Mouse (Mus musculus): ENCODE results near the gene Cpa1. TPM values are rescaled to one million over a fixed set of nuclear protein-coding genes. Genes with fewer than 3 reads are reported as not detected.

The Cpa1 gene
- polyA plus RNA-seq, 1 experiment from 2014 or later = 0.48 TPM

DNA sequence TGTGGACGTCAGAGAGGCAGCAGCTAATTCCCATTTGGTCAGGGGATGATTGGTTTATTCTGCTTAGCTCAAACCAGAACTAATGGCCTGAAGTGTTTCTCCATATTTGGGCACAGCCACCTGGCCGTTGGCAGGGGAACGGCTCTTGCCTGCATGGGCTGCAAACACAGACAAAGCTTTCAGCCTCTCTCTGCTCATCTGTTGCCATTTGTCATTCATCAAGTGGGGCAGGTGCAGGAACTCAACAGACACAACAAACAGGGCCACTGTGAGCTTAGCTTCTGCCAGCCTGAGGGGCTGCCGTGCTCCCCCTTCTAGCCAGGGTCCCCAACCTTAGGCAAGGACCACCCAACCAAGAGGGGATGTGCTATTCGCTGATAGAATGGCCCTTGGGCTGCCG lies 10.9 kb upstream of the Cpa1 start:
- peak; percentile 41; the same call in 1 of the 2 replicates for ATAC-seq (replicated peaks)
- Histone ChIP-seq H3K4me2 (replicated peaks) (no peak overlapping the region), H3K27me3 (no peaks in the 10 kb centered on the region), H3K4me3 (no peak overlapping the region), H3K36me3 (no peaks in the 10 kb centered on the region), H3K27ac (replicated peaks) (no peak overlapping the region; the same call in 1 of the 2 replicates), H3K9ac (replicated peaks) (no peak overlapping the region), H3K9me3 (no peaks in the 10 kb centered on the region), H3K4me1 (peaks cover 6% of the 10 kb centered on the region; the same call in 1 of the 2 replicates)
- WGBS = 38% methylated on average over 6 of the region's 6 CpGs

DNA sequence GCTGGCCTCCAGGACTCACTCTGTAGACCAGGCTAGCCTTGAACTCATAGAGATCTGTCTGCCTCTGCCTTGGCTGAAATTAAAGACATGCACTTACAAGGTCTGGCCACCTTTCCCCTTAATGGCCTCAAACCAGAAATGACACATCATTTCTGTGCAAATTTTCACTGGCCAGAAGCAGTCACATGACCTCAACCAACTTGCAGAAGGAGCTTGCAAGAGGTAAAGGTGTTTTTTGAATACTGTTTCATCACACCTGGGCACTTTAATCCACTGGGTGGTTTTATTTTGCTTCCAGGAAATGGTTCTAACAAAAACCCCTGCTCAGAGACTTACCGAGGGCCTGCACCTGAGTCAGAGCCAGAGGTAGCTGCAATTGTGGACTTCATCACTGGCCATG lies 9.0 kb upstream of the Cpa1 start:
- 98% methylated on average over 1 of the region's 1 CpGs for WGBS
- no peaks in the 10 kb centered on the region for H3K36me3 ChIP-seq
- H3K4me1 ChIP-seq = peaks cover 6% of the 10 kb centered on the region; the same call in 1 of the 2 replicates
- H3K9me3 ChIP-seq = no peaks in the 10 kb centered on the region
- no peaks in the 10 kb centered on the region for H3K27me3 ChIP-seq
- H3K27ac ChIP-seq (replicated peaks) = no peak overlapping the region
- no peak overlapping the region for H3K4me2 ChIP-seq (replicated peaks)
- no peak overlapping the region for H3K4me3 ChIP-seq
- H3K9ac ChIP-seq (replicated peaks) = no peak overlapping the region
- ATAC-seq (replicated peaks) = no peak

DNA sequence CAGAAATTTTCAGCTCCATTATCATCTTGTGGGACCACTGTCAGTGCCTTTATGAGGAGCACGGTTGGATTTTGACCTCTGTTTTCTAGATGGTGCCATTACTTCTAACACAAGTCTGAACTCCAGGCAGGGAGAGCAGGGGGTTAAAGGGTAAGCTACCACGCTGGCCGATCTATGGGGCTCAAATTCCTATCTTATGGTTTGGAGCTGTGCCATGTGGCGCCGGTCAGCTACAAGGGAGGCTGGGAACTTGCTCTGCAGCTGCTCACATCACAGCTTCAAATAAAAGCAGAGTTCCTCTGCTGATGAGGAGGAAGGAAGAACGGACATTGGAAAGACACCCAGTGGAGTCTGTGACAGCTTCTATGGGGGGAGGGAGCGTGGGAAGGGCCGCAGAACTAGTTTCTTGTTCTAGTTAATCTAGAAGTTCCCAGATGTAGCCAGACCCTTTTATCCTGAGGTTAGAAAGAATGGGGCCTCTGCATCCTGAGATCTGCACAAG lies 3.6 kb upstream of the Cpa1 start:
- ATAC-seq (replicated peaks) = no peak
- WGBS = 75% methylated on average over 8 of the region's 8 CpGs
- H3K9me3 ChIP-seq = no peaks in the 10 kb centered on the region
- H3K4me3 ChIP-seq = no peak overlapping the region
- H3K27ac ChIP-seq (replicated peaks) = no peak overlapping the region
- no peaks in the 10 kb centered on the region for H3K36me3 ChIP-seq
- no peaks in the 10 kb centered on the region for H3K27me3 ChIP-seq
- no peak overlapping the region for H3K9ac ChIP-seq (replicated peaks)
- H3K4me2 ChIP-seq (replicated peaks) = no peak overlapping the region
- H3K4me1 ChIP-seq = peaks cover 5% of the 10 kb centered on the region; the same call in 1 of the 2 replicates

DNA sequence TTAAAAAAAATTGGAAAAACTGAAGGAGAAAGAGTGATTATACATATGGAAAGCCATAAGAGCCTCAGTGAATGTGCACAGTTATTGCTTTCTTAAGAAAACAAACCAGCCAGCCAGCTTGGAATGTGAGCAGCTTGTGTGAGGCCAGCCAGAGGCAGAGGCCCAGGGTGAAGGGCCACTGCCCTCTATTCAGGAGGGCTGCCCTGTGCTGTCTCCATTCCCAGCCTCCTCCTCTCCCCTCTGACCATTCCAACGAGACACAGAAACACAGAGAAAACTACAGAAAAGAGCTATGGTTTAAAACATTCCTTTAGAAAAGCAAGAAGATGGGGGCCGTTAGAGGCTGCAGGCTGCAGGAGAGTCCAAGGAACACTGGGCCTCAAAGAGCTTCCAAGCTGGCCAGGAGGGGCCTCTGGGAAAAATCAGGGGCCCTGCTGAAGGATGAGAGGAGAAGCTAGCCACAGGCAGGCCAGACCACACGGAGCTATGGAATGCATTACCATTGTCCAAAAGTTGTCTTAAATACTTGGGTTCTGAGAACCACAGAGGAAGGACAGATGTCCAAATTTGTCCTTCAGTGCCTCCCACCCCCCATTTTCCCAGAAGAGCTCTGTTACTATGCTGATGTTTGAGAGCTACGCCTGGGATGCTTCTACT lies 2.7 kb upstream of the Cpa1 start:
- Histone ChIP-seq H3K27ac (replicated peaks) (no peak overlapping the region), H3K4me1 (peaks cover 5% of the 10 kb centered on the region; the same call in 1 of the 2 replicates), H3K9ac (replicated peaks) (no peak overlapping the region), H3K36me3 (no peaks in the 10 kb centered on the region), H3K4me3 (no peak overlapping the region), H3K27me3 (no peaks in the 10 kb centered on the region), H3K4me2 (replicated peaks) (no peak overlapping the region), H3K9me3 (no peaks in the 10 kb centered on the region)
- no peak for ATAC-seq (replicated peaks)
- WGBS = 36% methylated on average over 4 of the region's 4 CpGs

DNA sequence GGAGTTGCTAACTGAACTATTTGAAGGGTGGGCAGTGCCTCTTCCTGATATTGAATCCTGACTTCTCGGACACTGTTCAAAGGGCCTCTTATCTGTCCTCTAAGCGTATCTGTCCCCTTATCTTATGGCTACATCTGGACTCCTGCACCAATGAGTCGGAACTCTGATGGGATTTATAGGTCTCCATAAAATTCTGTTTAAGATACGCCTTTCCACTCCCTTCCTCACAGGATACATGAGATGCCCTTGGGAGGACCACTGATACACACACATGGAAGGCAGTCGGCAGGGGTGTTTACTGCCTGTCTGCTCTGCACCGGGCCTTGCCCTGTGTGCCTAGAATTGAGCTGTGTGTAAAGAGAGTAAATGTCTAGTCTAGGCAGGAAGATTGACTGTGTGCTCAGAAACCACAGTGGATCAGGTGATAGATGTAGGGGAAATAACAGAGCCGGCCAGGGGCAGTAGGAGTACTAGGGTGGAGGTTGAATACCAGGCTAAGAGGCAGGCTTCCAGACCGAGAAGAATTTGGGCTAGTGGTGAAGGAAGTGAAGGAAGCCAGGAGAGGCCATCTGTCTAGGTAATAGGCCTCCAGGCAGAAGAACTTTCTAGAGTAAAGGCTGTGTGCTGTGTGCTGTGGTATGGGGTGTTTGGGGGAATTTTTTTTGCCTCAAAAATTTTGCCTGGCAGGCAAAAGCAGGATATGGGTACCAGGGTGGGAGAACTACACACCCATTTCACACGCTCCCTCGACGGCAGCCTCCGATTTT lies 4.9 kb downstream of the Cpa1 start:
- Histone ChIP-seq H3K9ac (replicated peaks) (no peak overlapping the region), H3K27ac (replicated peaks) (no peak overlapping the region), H3K4me2 (replicated peaks) (no peak overlapping the region), H3K9me3 (no peaks in the 10 kb centered on the region), H3K36me3 (no peaks in the 10 kb centered on the region), H3K4me1 (no peaks in the 10 kb centered on the region), H3K4me3 (no peak overlapping the region), H3K27me3 (no peaks in the 10 kb centered on the region)
- no peak for ATAC-seq (replicated peaks)
- 84% methylated on average over 12 of the region's 12 CpGs for WGBS

DNA sequence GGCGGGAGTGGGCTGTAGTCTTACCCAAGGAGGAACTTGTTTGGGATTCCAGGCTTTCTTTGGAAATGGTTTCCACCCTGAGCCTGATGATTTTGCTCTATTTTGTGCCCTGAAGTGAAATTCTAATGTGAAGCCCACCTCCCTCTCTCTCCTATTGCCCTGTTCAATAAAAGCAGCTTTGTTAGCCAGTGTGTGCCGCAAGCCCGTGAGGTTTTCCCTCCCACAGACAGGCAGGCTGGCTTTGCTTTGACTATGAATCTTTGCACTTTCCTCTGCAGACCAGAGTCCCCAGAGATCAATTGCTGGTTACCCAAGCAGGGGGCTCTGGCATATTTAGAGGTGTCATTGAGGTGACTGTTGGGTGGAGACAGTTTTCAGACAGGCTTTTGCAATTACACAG lies 5.4 kb downstream of the Cpa1 start:
- no peak for ATAC-seq (replicated peaks)
- H3K9ac ChIP-seq (replicated peaks) = no peak overlapping the region
- 28% methylated on average over 3 of the region's 3 CpGs for WGBS
- H3K27ac ChIP-seq (replicated peaks) = no peak overlapping the region
- H3K4me2 ChIP-seq (replicated peaks) = no peak overlapping the region
- H3K4me1 ChIP-seq = peaks cover under 1% of the 10 kb centered on the region; the same call in 1 of the 2 replicates
- H3K27me3 ChIP-seq = no peaks in the 10 kb centered on the region
- H3K9me3 ChIP-seq = no peaks in the 10 kb centered on the region
- no peaks in the 10 kb centered on the region for H3K36me3 ChIP-seq
- no peak overlapping the region for H3K4me3 ChIP-seq

DNA sequence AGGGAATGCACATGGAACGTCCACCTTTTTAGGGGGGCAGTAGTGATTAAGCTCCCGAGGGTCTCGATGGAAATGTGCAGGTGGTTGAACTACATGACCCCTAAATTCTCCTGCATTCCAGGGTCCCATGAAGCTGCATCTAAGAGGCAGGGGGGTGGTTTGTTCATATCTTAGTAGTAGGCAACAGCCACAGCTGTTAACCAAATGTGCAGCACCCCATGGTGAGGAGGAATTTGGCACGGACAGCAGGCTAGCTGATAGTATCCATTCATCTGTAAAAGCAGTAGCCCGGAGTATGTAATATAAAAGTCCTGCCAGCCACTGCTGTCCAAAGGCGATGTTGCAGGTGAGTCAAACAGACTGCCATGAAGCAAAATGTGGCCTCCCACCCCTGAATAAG lies 6.4 kb downstream of the Cpa1 start:
- H3K27ac ChIP-seq (replicated peaks) = no peak overlapping the region
- 81% methylated on average over 6 of the region's 6 CpGs for WGBS
- peaks cover 7% of the 10 kb centered on the region; the same call in 1 of the 2 replicates for H3K4me1 ChIP-seq
- H3K9me3 ChIP-seq = no peaks in the 10 kb centered on the region
- no peak overlapping the region for H3K4me3 ChIP-seq
- ATAC-seq (replicated peaks) = no peak
- H3K27me3 ChIP-seq = no peaks in the 10 kb centered on the region
- H3K9ac ChIP-seq (replicated peaks) = no peak overlapping the region
- H3K4me2 ChIP-seq (replicated peaks) = no peak overlapping the region
- no peaks in the 10 kb centered on the region for H3K36me3 ChIP-seq

DNA sequence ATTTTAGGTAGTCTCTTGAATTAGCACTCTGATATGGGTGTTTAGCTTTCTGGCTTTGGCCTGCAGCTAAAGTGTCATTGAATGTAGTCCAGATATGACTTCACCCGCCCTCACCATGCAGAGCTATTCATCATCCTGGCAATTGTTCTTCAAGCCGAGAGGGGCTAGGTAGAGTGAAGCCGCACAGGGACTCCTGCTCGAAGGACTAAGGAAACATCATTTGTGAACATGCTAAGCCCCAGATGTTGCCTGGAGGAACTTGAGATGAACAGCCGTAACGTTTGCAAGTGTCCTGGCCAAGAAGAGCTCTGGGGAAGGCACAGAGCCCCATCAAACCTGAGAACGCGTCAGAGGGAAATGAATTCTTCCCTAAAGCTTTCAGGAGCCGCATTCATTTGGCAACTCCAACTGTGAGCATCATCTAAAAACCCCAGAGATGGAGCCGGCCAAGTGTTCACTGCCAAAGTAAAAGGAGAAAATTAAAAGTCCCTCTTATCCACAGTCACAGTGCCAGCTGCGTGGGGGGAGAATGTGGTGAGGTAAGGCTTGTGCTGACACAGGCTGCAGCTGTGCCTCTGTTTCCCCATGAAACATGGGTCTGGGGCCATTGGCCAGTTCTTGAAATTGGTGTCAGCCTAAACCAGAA lies 10.8 kb downstream of the Cpa1 start:
- no peak overlapping the region for H3K4me3 ChIP-seq
- no peak overlapping the region for H3K9ac ChIP-seq (replicated peaks)
- 0 out of 2 replicates have a peak overlapping the region, but pooled peaks have one; percentile 3 for H3K27ac ChIP-seq (replicated peaks)
- peaks cover 33% of the 10 kb centered on the region for H3K4me1 ChIP-seq
- 54% methylated on average over 11 of the region's 11 CpGs for WGBS
- ATAC-seq (replicated peaks) = no peak
- H3K9me3 ChIP-seq = no peaks in the 10 kb centered on the region
- no peaks in the 10 kb centered on the region for H3K36me3 ChIP-seq
- no peak overlapping the region for H3K4me2 ChIP-seq (replicated peaks)
- no peaks in the 10 kb centered on the region for H3K27me3 ChIP-seq

DNA sequence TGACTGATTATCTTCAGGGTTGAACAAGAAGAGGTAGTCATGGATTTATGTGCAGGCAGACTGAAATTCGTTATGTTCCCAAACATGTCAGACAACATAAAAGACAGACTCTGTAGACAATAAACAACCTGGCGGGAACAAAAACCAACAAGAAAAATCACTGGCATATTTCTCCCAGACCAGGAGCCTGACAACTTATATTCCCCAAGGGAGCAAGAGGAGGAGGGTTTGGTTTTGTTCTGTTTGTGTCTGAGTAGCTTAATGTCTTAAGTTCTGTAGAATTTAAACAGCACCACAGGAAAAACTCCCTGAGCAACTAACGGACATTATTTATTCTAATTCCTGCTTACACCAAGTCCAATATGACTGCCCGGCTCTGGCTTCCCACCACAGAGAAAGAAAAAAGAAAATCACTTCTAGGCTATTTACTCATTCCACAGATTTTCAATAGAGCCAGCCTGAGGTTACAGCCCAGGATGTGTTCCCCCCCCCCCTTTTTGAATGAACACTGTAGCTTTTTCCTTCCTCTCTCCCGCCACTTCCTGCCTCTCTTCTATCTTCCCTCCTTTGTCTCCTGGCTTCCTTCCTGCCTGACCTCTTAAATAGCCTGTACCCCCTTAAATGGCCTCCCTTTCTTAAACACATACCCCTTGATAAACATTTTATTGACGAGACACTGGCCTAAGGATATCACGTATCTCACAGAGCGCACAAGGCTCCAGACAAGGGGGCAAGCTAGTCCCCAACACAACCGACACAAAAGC lies 13.6 kb downstream of the Cpa1 start:
- Histone ChIP-seq H3K9ac (replicated peaks) (no peak overlapping the region), H3K4me3 (no peak overlapping the region), H3K36me3 (no peaks in the 10 kb centered on the region), H3K4me1 (peaks cover 46% of the 10 kb centered on the region), H3K27ac (replicated peaks) (peak overlapping the region; percentile 81), H3K27me3 (no peaks in the 10 kb centered on the region), H3K9me3 (no peaks in the 10 kb centered on the region), H3K4me2 (replicated peaks) (no peak overlapping the region)
- WGBS = 36% methylated on average over 9 of the region's 9 CpGs
- no peak for ATAC-seq (replicated peaks)

DNA sequence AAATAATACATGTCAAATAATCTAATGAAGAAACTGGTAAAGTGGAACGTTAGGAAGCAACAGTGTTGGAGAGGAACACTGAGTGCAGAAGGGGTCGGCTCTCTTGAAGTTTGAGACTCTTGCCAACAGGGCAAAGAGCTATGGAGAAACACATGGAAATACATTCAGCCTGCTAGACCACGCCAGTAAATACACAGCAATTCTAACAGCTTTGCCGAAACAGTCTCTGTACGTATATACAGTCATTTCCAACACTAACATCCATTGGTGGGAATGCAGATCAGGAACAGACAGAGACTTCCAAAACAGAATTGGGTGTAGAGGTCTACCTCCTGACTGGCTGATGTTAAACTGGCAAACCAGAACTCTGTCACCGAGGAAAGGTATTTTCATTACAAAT lies 14.5 kb downstream of the Cpa1 start:
- H3K9ac ChIP-seq (replicated peaks) = no peak overlapping the region
- no peaks in the 10 kb centered on the region for H3K27me3 ChIP-seq
- H3K9me3 ChIP-seq = no peaks in the 10 kb centered on the region
- no peak overlapping the region for H3K4me3 ChIP-seq
- 52% methylated on average over 6 of the region's 6 CpGs for WGBS
- H3K27ac ChIP-seq (replicated peaks) = peak overlapping the region; percentile 81
- peaks cover 46% of the 10 kb centered on the region for H3K4me1 ChIP-seq
- no peak overlapping the region for H3K4me2 ChIP-seq (replicated peaks)
- ATAC-seq (replicated peaks) = no peak
- H3K36me3 ChIP-seq = no peaks in the 10 kb centered on the region

DNA sequence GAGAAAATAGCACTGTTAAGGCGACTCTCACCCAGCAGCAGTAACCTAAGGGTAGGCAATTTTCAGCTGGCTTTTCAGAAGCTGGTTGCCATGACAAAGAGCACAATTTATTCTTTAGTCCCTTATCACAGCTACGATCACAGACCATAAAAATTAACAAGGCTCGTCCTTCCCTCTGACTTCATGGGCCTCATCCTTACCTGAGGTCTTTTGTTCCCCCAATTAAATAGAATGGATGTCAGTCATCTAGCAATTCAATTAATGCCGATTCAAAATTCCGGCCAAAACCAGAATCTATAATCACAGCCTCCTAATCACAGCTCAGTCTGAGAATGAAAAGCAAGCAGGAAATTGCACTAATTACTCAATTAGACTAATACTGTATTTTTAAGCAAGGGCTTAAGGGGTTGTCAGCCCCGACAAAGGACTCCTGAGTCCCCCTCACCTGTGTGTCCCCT lies 15.4 kb downstream of the Cpa1 start:
- Histone ChIP-seq H3K9ac (replicated peaks) (no peak overlapping the region), H3K9me3 (no peaks in the 10 kb centered on the region), H3K4me3 (no peak overlapping the region), H3K4me1 (peaks cover 46% of the 10 kb centered on the region), H3K27me3 (no peaks in the 10 kb centered on the region), H3K27ac (replicated peaks) (peak overlapping the region; percentile 81), H3K36me3 (no peaks in the 10 kb centered on the region), H3K4me2 (replicated peaks) (no peak overlapping the region)
- WGBS = 8% methylated on average over 6 of the region's 6 CpGs
- ATAC-seq (replicated peaks) = peak; percentile 65

Measured in forebrain, embryonic 15.5 days (tissue).